8 mouse cellular contexts compared by ENCODE assay signal in the genomic region with DNA sequence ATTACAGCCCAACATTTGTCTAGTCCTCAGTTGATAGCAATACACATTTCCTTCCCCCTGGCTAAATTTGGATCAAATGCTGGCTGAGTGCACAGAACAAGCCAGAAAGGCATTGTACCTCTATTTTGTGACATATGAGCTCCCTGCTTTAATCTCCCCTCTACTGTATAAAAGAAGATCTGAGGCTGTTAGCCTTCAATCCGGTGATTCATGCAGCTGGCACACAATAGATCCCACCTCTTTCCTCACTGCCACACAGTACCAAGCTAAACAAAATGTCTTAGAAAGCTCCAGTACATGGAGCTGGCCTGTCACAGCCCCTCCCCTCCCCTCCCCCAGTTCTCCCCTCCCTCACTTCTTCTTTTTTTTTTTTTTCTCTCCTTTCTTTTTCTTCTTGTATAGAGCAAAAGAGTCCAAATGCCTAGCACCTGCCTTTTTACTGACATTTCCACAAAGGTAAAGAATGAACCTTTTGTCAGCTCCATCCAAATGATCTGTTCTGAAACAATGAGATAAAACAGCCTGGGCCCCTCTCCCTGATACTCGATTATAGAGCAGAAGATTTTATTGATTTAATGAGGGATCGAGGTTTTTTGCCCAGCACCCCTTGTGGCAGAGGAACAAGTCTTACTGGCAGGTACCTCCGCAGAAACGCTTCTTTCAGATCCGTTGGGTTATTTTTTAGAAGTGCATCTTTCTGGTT.
DNase-seq lines count a peak whose midpoint lies in the region; ATAC-seq and TF ChIP-seq lines count a peak whose summit lies in the region.

No protein-coding gene starts in this region.

- peak; percentile 8 to 9 for DNase-seq in layer of hippocampus, adult 2 months (ENCODE audit: low spot score in 2 of 2)
- DNase-seq in layer of hippocampus, postnatal 14 days (ENCODE audit: low spot score in 2 of 2), result no peak
- DNase-seq in cerebellum, adult 18-20 months, result peak; percentile 28 to 30
- no peak for DNase-seq in thymus, postnatal 0 days (ENCODE audit: low spot score)
- no peak for DNase-seq in gastrocnemius, adult 18-20 months (ENCODE audit: low spot score)
- DNase-seq in testis, postnatal 14 days (ENCODE audit: low spot score), result no peak

- H3K27ac ChIP-seq in layer of hippocampus, adult 2 months, result peak overlapping the region; percentile 59
- H3K27ac ChIP-seq in heart, embryonic 15.5 days, result peak overlapping the region; percentile 77

- peak overlapping the region; percentile 66 for H3K4me2 ChIP-seq in heart, embryonic 15.5 days

- peaks cover 33% of the 10 kb centered on the region for H3K4me1 ChIP-seq in heart, embryonic 15.5 days (replicated peaks)
- peaks cover 57% of the 10 kb centered on the region for H3K4me1 ChIP-seq in megakaryocyte, embryonic 14.5 days

- 13% methylated on average over 6 of the region's 6 CpGs for WGBS in heart, embryonic 15.5 days

- H3K9me3 ChIP-seq in heart, embryonic 15.5 days (replicated peaks), result no peaks in the 10 kb centered on the region
- H3K9me3 ChIP-seq in megakaryocyte, embryonic 14.5 days, result no peaks in the 10 kb centered on the region

- ATAC-seq in heart, embryonic 15.5 days (replicated peaks; ENCODE audit: insufficient number of reproducible peaks, insufficient read depth, low FRiP score, low read depth), result no peak

- peak overlapping the region; percentile 55 for H3K4me3 ChIP-seq in layer of hippocampus, adult 2 months
- peak overlapping the region; percentile 40 for H3K4me3 ChIP-seq in heart, embryonic 15.5 days
- H3K4me3 ChIP-seq in megakaryocyte, embryonic 14.5 days (replicated peaks), result peak overlapping the region; percentile 14

- no peaks in the 10 kb centered on the region for H3K27me3 ChIP-seq in heart, embryonic 15.5 days
- H3K27me3 ChIP-seq in megakaryocyte, embryonic 14.5 days (replicated peaks), result no peaks in the 10 kb centered on the region

- no peaks in the 10 kb centered on the region for H3K36me3 ChIP-seq in heart, embryonic 15.5 days
- no peaks in the 10 kb centered on the region for H3K36me3 ChIP-seq in megakaryocyte, embryonic 14.5 days (replicated peaks; ENCODE audit: low read length)

- peak overlapping the region; percentile 48 for H3K9ac ChIP-seq in heart, embryonic 15.5 days

- no peak; the same call in 1 of the 2 replicates for TF ChIP-seq CTCF in layer of hippocampus, adult 2 months (conservative IDR thresholded peaks at IDR 0.05)

Comparison
In these comparisons a context has a peak if more than half of its experiments do, and no peak if none do; other contexts are left out.
1. DNase-seq: peak in layer of hippocampus, adult 2 months (2 of 2) and cerebellum, adult 18-20 months (2 of 2); none in layer of hippocampus, postnatal 14 days (0 of 2), thymus, postnatal 0 days (single experiment), gastrocnemius, adult 18-20 months (single experiment) and testis, postnatal 14 days (single experiment).
2. Peak in every context shown above with its lines, with median percentiles within 50 percentile points of each other: H3K4me3 ChIP-seq.